Mouse (Mus musculus) thymus, adult 2 months (tissue): ENCODE data around the gene Rbms1. TPM values are rescaled to one million over a fixed set of nuclear protein-coding genes. Genes with fewer than 3 reads are reported as not detected.

ENCODE experiments used
- DNase-seq: peaks from one replicate; pipeline ENCODE4 v3.0.0; 2021
- H3K27ac ChIP-seq: fragments of 200-500 bp; 2 replicates; pipeline ENCODE4 v1.5.1; 2012; ENCODE audit warnings: low read length, control low read depth; ENCODE audit not compliant: control insufficient read depth, insufficient read depth
- H3K27me3 ChIP-seq: fragments of 200-500 bp; 2 replicates; pipeline ENCODE4 v1.6.1; 2012; ENCODE audit warnings: mild to moderate bottlenecking, low read length, moderate library complexity, mixed read lengths; ENCODE audit not compliant: control insufficient read depth, insufficient read depth
- H3K36me3 ChIP-seq: fragments of 200-500 bp; 2 replicates; pipeline ENCODE4 v1.6.1; 2012; ENCODE audit warnings: mild to moderate bottlenecking, low read length, moderate library complexity; ENCODE audit not compliant: control insufficient read depth, insufficient read depth
- H3K4me1 ChIP-seq: fragments of 200-500 bp; replicated peaks from 2 replicates; pipeline ENCODE4 v1.6.1; 2012; ENCODE audit warnings: low read length; ENCODE audit not compliant: control insufficient read depth, insufficient read depth
- H3K4me3 ChIP-seq: fragments of 200-500 bp; 2 replicates; pipeline ENCODE4 v1.5.1; 2012; ENCODE audit warnings: mild to moderate bottlenecking, low read length, control low read depth, moderate library complexity; ENCODE audit not compliant: control insufficient read depth, insufficient read depth
- CTCF ChIP-seq: fragments of 200-500 bp; IDR thresholded peaks from 2 replicates; pipeline ENCODE4 v1.5.1; 2012; ENCODE audit warnings: mild to moderate bottlenecking, control low read depth, low read length, moderate library complexity, borderline replicate concordance; ENCODE audit not compliant: control insufficient read depth, poor library complexity, insufficient read depth; ENCODE audit errors: extremely low read depth
- POLR2A ChIP-seq: fragments of 200-500 bp; IDR thresholded peaks from 2 replicates; pipeline ENCODE4 v1.6.1; 2012; ENCODE audit warnings: mild to moderate bottlenecking, low read length, control low read depth, moderate library complexity; ENCODE audit not compliant: control insufficient read depth, poor library complexity, insufficient read depth; ENCODE audit errors: extremely low read depth
- WGBS: fragments of 180-500 bp; shearing (Covaris S2); methylation state at CpG from one replicate; pipeline ENCODE4 v1.1.7; 2018; 5-methylcytosine and 5-hydroxymethylcytosine counted together
- polyA plus RNA-seq: library from polyadenylated mRNA; depleted of rRNA; stranded (reverse); fragments of >200 nt; gene quantifications from 2 replicates; pipeline ENCODE4 v1.2.3, GENCODE M21; 2012

Gene Rbms1
- polyA plus RNA-seq, 1 experiment, result 151 TPM

GRCm38 (mm10) chr2:60801571-60802155, 161.3 kb downstream of the Rbms1 start:
- Histone ChIP-seq H3K27ac (no peak overlapping the region), H3K36me3 (no peaks in the 10 kb centered on the region; the same call in 1 of the 2 replicates), H3K27me3 (no peaks in the 10 kb centered on the region), H3K4me3 (no peak overlapping the region), H3K4me1 (peaks cover 2% of the 10 kb centered on the region; the same call in 1 of the 2 replicates)
- no peak for TF ChIP-seq CTCF
- TF ChIP-seq POLR2A, result no peak
- 87% methylated on average over 12 of the region's 12 CpGs for WGBS
- DNase-seq, result no peak

DNA sequence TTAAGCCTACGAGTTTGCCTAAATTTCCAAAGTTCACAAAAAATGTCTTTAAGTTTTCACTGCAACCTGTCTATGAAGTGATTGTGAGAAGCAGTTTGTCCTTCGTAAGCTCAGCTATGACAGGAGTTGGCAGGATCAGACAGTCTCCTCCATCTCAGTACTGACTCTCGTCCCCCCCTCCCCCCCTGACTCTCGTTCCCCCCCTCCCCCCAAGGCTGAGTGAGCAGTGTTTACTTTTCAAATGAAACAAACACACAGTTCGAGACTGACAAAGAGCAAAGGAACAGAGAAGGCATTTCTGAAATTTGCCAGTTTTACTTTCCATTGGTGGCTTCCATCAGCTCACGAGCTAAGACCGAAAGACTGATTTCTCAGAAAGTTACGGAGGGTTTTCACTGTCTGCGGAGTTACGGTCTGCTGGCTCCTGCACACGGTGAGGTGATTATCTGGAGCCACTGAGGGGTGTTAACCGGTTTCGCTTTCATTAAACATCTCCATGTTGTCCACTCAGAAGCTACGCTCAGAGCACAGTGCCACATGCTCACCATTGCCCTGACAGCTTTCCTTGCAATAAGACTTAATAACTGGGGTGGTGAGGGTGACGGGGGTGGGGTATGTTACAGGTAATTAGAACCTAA, 162.0 kb downstream of the Rbms1 start:
- WGBS, result 81% methylated on average over 15 of the region's 15 CpGs
- no peak overlapping the region for H3K4me3 ChIP-seq

GRCm38 (mm10) chr2:60799816-60800215, 163.2 kb downstream of the Rbms1 start:
- no peaks in the 10 kb centered on the region; the same call in 1 of the 2 replicates for H3K36me3 ChIP-seq
- H3K27me3 ChIP-seq, result no peaks in the 10 kb centered on the region
- DNase-seq, result no peak
- no peak overlapping the region for H3K27ac ChIP-seq
- H3K4me1 ChIP-seq, result peaks cover 2% of the 10 kb centered on the region; the same call in 1 of the 2 replicates
- 98% methylated on average over 7 of the region's 7 CpGs for WGBS
- H3K4me3 ChIP-seq, result no peak overlapping the region
- TF ChIP-seq CTCF (no peak), POLR2A (no peak)

More for the DNA sequence above, 162.0 kb downstream of the Rbms1 start:
- DNase-seq, result no peak
- H3K27ac ChIP-seq, result no peak overlapping the region
- H3K4me1 ChIP-seq, result peaks cover 2% of the 10 kb centered on the region; the same call in 1 of the 2 replicates
- TF ChIP-seq CTCF (no peak), POLR2A (no peak)
- H3K36me3 ChIP-seq, result no peaks in the 10 kb centered on the region; the same call in 1 of the 2 replicates
- no peaks in the 10 kb centered on the region for H3K27me3 ChIP-seq

- H3K36me3 ChIP-seq, result no peaks in the 10 kb centered on the region; the same call in 1 of the 2 replicates
- H3K4me3 ChIP-seq, result no peak overlapping the region
- H3K27me3 ChIP-seq, result no peaks in the 10 kb centered on the region
- H3K4me1 ChIP-seq, result peaks cover 2% of the 10 kb centered on the region; the same call in 1 of the 2 replicates
- TF ChIP-seq CTCF (no peak), POLR2A (no peak)
- no peak for DNase-seq
- H3K27ac ChIP-seq, result no peak overlapping the region
- WGBS, result 97% methylated on average over 17 of the region's 17 CpGs
These were observed 164.0 kb downstream of the Rbms1 start for GRCm38 (mm10) chr2:60798767-60799529.

- TF ChIP-seq CTCF (no peak), POLR2A (no peak)
- Histone ChIP-seq H3K4me1 (no peaks in the 10 kb centered on the region), H3K27me3 (no peaks in the 10 kb centered on the region), H3K4me3 (no peak overlapping the region), H3K27ac (no peak overlapping the region), H3K36me3 (peaks cover 3% of the 10 kb centered on the region; the same call in 1 of the 2 replicates)
- DNase-seq, result no peak
- WGBS, result 95% methylated on average over 17 of the region's 17 CpGs
These were observed 165.9 kb downstream of the Rbms1 start for GRCm38 (mm10) chr2:60796969-60797669.

- H3K27me3 ChIP-seq, result no peaks in the 10 kb centered on the region
- no peak for TF ChIP-seq POLR2A
- no peak for TF ChIP-seq CTCF
- no peaks in the 10 kb centered on the region for H3K4me1 ChIP-seq
- WGBS, result 100% methylated on average over 2 of the region's 2 CpGs
- no peak overlapping the region for H3K27ac ChIP-seq
- DNase-seq, result no peak
- H3K4me3 ChIP-seq, result no peak overlapping the region
- peaks cover 3% of the 10 kb centered on the region; the same call in 1 of the 2 replicates for H3K36me3 ChIP-seq
These were observed 166.4 kb downstream of the Rbms1 start for GRCm38 (mm10) chr2:60796616-60796968.
